Mouse (Mus musculus) mouse trophoblast stem cell (cell line): ENCODE results near the gene Gm17364.
"Not testable (repeated sequence)": the region's sequence is repeated elsewhere in the genome, so short reads cannot be mapped to it uniquely, and the experiment has no call there.

ENCODE experiments used
- in situ Hi-C, 2 experiments: fragments of 300-500 bp; cut with MseI, MboI; formaldehyde crosslinking; loops; 2 replicates in 1 of 2; 3 replicates in 1 of 2; pipeline ENCODE4 v1.15.1; 2025

The Gm17364 gene

GRCm38 (mm10) chr13:41273927-41274650, at the start of gene Gm17364:
Gm17364 (minus strand) TSS chr13:41273977.
- in situ Hi-C loops: no loop called here

- in situ Hi-C loops: no loop called here
Measured at GRCm38 (mm10) chr13:41321433-41321832, 47.7 kb upstream of the Gm17364 start.

GRCm38 (mm10) chr13:41320749-41321148, 47.0 kb upstream of the Gm17364 start:
- in situ Hi-C loops: no loop called here

- in situ Hi-C loops: no loop called here
Measured at GRCm38 (mm10) chr13:41302716-41303115, 28.9 kb upstream of the Gm17364 start.

GRCm38 (mm10) chr13:41300037-41300436, 26.3 kb upstream of the Gm17364 start:
- in situ Hi-C loops: no loop called here

GRCm38 (mm10) chr13:41298996-41299395, 25.2 kb upstream of the Gm17364 start:
- in situ Hi-C loops: no loop called here

- in situ Hi-C loops: no loop called here
Measured at GRCm38 (mm10) chr13:41298533-41298932, 24.8 kb upstream of the Gm17364 start.

GRCm38 (mm10) chr13:41296396-41296795, 22.6 kb upstream of the Gm17364 start:
- in situ Hi-C loops: no loop called here

GRCm38 (mm10) chr13:41295886-41296285, 22.1 kb upstream of the Gm17364 start:
- in situ Hi-C loops: no loop called here

GRCm38 (mm10) chr13:41293595-41293994, 19.8 kb upstream of the Gm17364 start:
- in situ Hi-C loops: no loop called here

- in situ Hi-C loops: no loop called here
Measured at GRCm38 (mm10) chr13:41291466-41291974, 17.7 kb upstream of the Gm17364 start.

- in situ Hi-C loops: no loop called here
Measured at GRCm38 (mm10) chr13:41286285-41286684, 12.5 kb upstream of the Gm17364 start.

GRCm38 (mm10) chr13:41285448-41285847, 11.7 kb upstream of the Gm17364 start:
- in situ Hi-C loops: no loop called here

GRCm38 (mm10) chr13:41283256-41283655, 9.5 kb upstream of the Gm17364 start:
- in situ Hi-C loops: loop anchor here (5.0 kb wide), 1 partner anchor 289 kb away; no protein-coding TSS in a partner anchor

GRCm38 (mm10) chr13:41280696-41281095, 6.9 kb upstream of the Gm17364 start:
- in situ Hi-C loops: loop anchor here (5.0 kb wide), 1 partner anchor 292 kb away; no protein-coding TSS in a partner anchor

GRCm38 (mm10) chr13:41267827-41268408, 5.9 kb downstream of the Gm17364 start:
- in situ Hi-C loops: no loop called here

- in situ Hi-C loops: no loop called here
Measured at GRCm38 (mm10) chr13:41263304-41264006, 10.3 kb downstream of the Gm17364 start.

- in situ Hi-C loops: not testable (repeated sequence)
Measured at GRCm38 (mm10) chr13:41261617-41262016, 12.2 kb downstream of the Gm17364 start.

GRCm38 (mm10) chr13:41257851-41258250, 15.9 kb downstream of the Gm17364 start:
- in situ Hi-C loops: no loop called here

- in situ Hi-C loops: no loop called here
Measured at GRCm38 (mm10) chr13:41256962-41257361, 16.8 kb downstream of the Gm17364 start.

- in situ Hi-C loops: no loop called here
Measured at GRCm38 (mm10) chr13:41256126-41256525, 17.7 kb downstream of the Gm17364 start.

GRCm38 (mm10) chr13:41252736-41253135, 21.0 kb downstream of the Gm17364 start:
- in situ Hi-C loops: no loop called here
